Mouse (Mus musculus): ENCODE measurements at regions not wholly inside any gene's neighbourhood (a gene's known extent, or its start where the extent isn't known, plus 50 kb on each side); places are given as distances from the start of the nearest gene placed in this dataset.

DNA sequence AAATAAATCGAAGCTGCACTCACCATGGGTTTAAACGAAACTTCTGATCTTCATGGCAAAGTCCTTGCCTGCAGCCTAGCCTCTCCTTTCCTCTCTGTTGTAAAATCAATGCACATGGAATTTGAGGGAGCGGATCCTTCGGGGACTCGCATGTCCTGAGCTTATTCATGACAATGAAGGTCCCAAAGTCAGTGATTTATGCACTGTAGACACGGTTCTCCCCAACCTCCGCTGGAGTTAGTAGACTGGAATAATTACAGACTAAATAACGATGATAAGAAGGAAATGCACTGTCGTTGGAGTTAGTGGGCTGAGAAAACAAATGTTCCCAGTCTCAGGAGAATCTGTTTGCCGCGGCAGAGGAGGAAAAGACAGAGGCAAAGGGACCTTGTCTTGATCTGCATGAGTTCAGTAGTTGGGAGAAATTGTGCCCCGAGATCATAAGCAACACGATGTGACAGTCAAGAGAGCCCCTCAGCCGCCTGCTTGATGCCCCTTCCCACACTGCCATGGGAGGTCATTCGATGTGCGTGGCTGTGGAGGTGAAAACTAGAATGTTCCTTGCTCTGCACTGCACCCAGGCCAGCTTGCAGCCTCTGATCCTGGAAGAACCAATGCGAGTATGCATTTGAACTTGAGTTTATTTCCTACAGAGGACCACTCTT is 116.1 kb upstream of the Prox1 start:
- DNase-seq, result no peak

DNA sequence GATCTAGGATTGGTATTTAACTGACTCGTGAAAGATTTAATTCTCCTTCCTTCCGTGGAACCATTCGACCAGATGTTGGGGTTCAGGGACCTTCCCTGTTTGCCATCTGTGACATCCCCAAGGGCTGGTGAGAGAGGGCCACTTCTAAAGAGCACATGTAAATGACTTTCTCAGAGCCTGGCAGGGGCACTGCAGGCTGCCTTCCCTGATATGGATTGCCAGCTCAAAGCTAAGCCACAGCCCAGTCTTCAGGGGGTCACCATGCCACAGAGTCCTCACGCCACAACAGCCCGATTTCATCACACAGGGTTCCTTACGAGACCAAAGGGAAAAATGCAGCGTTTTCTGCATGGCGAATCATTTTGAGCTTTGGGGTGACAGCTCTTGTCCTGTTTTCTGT is 115.1 kb upstream of the Prox1 start:
- no peak for DNase-seq

DNA sequence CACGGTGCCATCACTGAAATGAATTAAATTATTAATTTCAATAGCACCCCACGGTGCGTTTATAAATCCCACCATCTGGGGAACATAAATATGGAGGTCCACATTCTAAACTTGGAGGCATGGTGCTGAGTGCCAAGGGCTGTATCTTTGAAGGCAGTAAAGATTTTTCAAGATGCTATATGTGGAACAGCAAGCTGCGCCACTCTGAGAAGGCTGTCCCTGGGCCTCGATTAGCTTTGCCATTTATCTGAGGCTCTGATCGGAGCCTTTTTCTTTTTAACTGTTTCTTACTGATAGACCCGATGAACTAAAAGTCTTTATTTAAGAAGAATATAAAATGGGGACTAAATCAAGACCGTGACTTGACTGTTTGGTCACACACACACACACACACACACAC is 114.5 kb upstream of the Prox1 start:
- no peak for DNase-seq

DNA sequence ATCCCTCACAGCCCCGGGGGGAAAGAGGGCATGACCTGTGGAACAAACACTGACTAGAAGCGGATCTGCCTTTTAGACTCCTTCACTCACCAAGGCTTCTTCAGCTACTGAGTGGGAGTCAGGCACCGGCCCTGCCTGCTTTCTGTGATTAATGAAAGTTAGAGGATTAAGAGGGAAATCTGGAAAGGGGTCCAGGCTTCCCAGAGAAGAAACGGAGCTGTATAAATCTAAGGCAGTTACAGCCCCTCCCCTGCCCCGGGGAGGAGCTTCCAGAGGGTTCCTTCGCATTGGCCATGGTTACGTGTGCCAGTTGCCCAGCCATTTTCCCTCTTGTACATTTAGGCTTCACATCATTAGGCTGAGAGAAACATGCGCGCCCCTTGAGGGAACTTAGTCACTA is 113.6 kb upstream of the Prox1 start:
- DNase-seq, result no peak

DNA sequence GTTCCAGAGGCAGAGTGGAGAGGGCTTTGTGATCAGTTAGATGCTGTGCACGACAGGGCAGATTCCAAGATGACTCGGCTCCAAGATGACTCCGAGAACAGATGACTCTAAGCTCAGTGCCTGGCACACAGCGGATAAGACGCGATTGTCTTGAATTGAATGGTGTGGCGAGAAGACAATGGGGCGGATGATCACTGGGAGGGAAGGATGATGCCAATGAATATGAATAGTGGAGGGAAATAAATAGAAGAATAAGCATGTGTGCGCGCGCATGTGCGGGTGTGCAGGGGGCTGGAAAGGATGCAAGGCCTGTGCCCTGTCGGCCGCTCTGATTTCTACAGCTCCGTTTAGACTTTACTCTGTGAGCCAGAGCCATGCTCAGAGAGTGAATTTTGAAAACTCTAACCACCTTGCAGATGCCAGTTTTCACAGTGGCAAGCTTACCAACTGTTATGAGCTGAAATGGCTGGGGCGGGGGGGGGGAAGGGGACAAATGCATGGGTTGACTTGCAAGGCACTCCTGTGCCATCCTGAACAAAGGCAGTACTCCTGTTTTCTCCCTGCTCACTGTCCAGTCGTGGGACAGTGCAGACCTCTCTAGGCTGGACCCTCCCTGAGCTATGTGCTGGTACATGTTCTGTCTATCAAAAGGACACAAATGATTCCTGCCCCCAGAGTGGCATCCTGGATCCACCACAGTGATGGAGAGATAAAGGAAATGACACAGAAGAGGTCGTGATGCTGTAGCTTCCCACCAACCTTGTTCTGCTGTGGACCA is 109.8 kb upstream of the Prox1 start:
- peak; percentile 4 to 7 for DNase-seq

DNA sequence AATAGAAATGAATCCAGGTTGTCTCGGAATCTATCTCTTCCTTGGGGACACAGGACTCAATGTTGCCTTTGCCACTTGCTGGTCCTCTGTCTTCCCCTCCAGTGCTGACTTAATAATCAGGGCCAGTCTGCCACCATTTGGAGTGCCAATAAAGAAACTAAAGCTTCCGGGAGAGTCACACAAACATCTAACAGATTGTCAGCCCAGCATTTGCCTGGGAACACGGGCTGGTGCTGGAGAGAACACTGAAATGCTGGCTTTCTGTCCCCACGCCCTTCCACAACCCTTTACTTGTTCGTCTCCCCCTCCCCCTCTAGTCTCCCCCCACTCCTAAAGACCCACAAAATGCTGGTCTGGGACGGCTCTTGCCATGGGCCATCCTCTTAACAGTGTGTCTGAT is 104.4 kb upstream of the Prox1 start:
- DNase-seq, result no peak

DNA sequence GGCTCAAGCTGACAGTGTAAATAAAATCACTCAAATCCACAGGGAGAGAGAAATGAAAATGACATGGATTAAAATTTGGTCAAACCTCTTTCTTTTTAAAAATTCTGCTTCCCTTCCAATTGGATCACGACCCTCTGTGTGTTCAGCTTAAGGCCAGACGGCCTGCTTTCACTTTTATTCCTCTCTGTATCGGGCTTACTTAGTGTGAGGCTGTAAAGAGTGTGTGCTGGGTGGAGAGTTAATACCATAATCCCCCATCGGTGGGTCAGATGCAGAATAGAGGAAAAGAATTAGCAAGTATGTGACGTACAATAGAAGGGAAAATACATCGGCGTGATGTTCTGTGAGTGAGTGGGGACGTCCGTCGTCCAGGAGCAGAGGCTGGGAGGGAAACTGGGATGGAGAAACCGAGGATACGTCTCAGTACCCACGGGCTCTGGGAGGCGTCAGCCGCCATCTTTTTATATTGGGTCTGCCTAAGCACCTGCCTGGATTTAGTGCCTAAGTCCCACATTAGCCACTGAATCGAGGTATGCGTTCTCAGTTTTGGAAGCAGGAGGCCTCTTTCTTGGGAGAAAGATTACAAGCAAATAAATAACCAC is 100.4 kb upstream of the Prox1 start:
- no peak for DNase-seq

DNA sequence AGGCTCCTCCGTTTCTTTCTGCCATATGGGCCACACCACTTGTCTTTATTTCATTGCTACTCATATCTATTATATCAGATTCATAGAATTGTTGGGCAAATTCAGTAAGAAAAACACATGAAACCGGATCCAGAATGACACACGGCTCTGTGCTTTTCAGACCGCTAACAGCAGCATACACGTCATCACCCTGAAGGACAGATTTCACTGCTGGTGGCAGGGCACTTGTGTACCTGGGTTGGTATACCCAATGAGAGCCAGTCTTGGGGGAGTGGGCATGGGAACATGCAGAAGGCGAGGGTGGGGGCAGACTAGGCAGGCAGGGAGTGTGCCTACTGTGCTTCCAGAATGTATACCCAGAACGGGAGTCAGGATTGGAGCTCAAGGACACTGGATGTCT is 98.7 kb upstream of the Prox1 start:
- no peak for DNase-seq

DNA sequence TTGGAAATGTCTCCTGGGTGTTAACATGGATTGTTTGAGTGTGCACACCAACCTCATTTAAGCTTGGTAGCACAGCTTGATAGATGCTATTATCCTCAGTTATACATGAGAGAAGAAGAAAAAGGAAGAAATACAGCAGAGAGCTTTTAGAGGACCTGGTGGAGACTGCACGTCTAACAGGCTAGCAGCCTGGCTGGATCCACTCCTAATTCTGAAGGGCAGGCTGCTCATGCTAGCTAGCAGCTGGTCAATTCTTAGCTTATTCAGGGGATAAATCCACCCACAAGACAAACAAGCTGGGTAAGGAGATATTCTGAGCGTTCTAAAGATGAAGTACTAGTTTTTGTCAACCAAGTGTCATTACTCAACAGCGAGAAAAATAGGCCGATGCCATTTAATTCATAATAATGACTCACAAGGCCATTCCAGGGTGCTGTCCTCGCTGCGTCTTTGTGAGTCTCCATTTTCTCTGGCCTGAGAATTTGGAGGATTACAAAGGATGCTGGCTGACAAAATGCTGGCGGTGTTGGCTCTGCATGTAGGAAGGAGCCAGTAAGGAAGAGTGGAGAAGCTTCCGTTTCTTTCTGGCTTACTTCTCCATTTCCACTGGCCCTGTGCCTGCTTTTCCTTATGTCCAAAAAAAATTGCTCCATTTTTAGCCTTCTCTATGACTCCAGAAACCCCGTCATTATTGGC is 94.7 kb upstream of the Prox1 start:
- peak; percentile 12 to 13 for DNase-seq

DNA sequence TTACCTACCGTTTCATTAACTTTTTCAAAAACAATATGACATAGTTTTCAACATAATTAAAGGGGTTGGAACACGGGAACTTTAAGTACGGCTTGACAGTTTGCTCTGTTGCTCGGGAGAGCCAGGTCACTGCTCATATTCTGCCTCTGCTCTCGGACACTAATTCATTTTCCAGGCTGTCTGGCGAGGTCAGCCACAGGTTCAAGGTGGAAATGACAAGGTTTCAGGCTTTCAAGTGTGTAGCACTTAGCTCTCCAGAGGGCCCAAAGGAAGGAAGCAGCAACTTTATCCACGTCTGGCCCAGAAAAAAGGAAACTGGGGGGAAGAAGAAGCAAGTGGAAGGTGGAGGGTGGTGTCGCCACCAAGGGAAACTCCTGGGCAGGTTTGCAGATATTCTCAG is 94.0 kb upstream of the Prox1 start:
- no peak for DNase-seq

DNA sequence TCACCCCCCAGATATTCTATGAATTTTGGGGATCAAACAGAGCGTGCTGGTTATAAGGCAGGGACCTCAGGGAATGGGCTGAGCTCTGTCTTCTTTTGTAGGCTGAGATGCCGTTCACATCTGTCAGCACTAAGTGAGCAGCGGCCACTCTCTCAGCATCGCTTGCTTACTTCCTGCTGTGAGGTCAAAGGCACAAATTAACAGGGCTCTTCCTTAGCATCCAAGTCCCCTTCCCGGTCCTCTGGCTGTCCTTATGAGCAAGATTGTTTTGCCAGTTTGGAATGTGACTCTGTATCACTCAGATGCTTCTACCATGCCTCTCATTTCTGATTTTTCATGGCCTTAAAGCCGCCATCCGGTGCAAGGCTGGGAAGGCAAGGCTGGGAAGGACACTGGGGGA is 93.1 kb upstream of the Prox1 start:
- DNase-seq, result no peak

DNA sequence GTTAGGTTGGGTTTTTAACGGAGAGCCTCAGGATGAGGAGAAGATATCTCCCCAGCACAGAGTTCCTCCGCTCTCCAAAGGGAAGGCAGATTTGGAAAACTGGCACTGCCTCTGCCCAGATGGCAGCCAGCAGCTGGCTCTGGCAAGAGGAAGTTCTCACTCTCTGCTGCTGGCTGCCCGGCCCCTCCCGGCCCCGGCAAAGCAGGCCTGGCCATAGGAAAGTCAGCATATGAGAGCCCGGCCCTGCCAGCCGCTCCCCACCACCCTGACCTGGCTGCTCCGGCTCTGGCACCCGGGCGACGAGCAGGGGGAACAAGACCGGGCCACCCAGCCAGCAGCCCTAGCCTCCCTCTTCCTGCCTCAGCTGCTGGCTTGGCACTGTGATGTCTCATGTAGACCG is 89.1 kb upstream of the Prox1 start:
- no peak for DNase-seq

DNA sequence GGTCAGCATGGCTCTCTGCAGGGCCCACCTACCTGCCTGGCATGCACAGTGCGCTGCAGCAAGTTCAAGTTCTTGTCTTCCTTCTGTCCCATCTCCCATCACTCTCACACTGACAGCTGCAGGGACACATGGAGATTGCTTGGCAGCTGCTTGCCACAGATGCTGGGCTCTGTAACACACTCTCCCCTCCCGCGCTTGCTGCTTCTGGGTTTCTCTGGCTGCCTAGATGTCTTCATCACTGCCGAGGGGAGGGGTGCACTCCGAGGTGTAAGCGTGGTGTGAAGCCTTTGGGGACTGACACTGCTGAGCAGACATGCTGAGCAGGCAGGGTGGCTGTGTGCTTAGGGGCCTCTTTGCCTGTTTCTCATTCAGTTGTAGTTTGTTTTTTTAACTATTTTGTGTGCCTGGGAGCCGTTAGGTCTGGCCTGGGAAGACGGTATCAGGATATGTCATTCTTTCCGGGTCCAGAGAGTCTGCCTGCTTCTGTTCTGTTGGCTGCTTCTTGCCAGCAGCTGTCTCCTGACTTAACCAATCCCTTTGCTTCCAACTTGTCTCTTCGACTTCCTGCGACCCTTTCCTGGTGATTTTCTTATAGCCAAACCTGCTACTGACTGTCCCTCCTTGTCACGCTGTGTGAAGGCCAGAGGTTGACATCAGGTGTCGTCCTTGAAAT is 80.2 kb upstream of the Prox1 start:
- no peak for DNase-seq

DNA sequence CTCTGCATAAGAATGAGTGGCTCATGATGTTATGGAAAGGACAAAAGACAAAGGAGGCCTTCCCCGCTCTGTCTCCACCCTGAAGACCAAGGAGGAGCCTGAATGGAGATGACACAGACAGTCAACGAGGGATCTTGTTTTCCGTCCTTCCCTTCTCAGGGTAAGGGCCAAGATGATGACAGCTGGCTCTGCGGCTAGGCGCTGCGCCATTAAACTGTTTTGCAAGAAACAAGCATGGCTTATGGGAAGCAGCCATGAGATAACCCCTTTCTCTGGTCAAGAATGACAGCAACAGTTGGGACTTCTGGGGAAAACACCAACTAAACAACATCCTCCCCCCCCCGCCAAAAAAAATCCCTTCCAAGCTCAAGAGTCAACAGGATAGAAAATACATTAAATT is 72.0 kb upstream of the Prox1 start:
- no peak for DNase-seq

DNA sequence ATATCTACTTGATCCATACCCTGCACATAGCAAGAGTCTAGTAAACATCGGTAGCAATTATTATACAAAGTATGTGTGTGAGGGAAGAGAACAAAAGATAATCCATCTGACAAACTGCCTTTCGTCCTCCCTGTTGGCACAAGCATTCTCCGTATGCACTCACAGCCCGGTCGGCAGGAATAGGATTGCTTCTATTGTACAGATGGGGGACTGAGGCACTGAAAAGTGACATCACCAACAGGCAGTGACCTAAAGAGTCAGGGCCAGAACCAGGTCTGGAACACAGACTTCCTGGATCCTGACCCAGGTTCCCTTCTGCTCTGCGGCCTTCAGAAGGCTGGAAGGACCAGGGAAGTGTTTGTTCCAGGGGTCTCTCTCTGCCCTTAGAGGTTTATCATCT is 69.3 kb upstream of the Prox1 start:
- DNase-seq, result no peak

DNA sequence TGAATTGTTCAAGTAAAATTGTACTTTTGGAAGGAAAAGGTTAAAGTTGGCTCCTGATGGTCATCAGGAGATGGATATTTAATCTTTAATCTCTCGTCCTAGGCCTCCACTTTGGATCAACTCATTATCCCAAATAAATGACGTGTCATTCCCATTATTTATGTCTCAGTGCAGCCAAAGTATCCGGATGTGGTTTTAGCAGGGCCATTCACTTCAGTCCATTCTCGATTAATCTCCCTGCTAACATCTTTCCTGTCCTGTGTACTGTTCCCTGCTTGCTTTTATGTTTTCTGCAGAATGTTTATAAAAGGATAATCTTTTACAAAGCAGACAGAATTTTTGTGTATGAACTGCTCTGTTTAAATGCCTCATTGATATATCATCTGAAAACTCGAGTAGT is 60.4 kb upstream of the Prox1 start:
- DNase-seq, result no peak

DNA sequence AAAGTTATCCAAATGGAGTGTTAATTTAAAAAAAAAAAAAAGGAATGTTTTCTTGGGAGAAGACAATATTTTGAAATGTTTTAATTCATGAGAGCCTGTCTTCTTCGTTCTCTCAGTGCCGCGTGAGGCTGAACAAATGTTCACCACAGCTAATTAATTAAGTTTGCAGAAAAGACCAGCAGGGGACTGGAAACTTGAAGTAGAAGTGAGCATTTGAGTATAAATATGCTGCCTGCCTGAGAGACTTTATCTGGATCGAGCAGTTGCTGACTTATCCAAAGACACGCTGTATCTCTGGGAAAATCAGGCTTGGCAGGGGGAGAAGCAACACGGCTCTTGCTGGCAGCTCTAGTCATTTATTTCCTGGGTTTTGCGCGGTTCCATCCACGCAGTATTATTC is 49.9 kb upstream of the Prox1 start:
- no peak for DNase-seq

All from cerebellum, adult 18-20 months (tissue).